Mouse (Mus musculus) frontal cortex, postnatal 25 days (tissue): ENCODE measurements at regions not wholly inside any gene's neighbourhood (a gene's known extent, or its start where the extent isn't known, plus 50 kb on each side); places are given as distances from the start of the nearest gene placed in this dataset.

Experiments
- DNase-seq, 2 experiments: peaks; one replicate each; pipeline ENCODE4 v3.0.0; 2022; ENCODE audit warnings: low spot score in 2 of 2

DNA sequence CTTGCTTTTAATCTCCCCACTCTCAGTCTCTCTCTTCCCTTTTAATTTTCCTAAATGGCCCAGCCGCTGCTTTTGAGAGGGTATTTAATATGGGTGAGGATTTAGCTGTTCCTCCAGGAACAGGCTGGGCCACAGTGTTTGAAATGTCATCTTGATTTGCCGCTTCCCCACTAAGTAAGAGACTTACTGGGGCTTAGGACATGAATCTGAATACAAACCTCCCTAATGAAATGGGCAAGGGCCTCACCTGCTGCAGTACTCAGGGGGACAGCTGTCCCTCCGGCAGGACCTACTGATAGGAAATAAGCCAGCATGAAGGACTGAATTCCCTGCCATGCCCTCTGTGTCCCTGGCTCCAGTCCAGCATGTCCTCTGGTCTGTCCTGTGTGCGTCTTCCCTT is 50.6 kb upstream of the Prr23a1 start:
- no peak for DNase-seq

DNA sequence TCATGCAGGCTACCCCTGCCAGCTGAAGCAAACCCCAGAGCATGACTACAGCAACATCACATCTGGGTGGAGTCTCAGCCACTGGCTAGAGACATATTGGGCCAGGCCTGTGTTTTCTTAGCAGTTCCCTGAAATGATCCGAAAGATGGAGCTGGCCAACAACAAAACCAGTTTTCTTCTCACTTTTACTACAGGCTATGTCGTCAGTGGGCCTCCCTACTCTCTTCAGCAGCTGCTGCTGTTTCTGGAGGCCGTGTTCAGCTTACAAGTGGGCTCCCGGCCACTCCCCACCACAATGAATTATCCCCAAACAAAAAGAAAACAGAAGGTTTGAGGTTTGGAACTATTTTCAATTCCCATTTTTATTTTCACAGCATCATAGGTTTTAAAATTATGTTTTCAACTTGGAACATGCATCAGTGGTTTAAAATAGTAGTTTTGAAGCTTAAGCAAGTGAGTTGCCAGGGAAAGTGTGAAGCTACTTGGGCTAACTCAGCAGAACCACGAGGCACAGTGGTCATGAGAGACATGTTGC is 68.6 kb upstream of the Prr23a1 start:
- no peak for DNase-seq

DNA sequence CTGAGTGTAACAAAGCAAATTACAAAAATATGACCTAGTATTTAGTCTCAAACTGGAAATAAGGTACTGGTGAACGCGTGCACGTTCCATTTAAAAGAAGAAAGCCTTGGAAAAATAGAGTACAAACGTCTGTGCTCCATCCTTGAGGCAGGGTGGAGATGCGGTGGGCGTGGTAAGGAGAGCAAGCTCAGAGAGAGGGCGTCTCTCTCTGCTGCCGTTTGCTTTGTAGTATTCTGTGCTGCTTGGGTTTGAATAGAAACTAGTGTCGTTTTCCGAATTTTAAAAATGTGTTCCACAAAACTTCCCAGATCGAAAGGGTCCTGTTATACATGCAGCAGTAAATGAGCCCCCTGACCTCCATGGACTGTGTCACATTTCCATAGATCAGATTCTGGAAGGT is 69.1 kb upstream of the Prr23a1 start:
- no peak for DNase-seq

DNA sequence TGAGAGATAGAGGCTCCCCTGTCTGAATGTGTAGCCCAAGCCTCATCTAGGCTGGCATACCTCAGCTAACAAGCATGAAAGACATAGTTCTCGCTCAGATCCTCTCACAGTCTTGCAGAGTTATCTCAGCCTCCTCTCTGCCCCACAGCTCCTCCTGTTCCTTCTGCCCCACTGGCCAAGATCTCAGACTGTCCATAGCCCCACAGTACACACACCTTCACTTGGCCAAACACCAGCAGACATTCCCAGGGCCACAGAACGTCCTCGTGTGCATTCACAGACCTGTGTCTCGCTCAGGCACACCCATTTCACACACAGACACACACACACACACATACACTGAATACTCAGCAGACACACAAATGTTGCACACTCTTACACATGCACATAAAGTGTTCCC is 87.5 kb upstream of the Prr23a1 start:
- no peak for DNase-seq

DNA sequence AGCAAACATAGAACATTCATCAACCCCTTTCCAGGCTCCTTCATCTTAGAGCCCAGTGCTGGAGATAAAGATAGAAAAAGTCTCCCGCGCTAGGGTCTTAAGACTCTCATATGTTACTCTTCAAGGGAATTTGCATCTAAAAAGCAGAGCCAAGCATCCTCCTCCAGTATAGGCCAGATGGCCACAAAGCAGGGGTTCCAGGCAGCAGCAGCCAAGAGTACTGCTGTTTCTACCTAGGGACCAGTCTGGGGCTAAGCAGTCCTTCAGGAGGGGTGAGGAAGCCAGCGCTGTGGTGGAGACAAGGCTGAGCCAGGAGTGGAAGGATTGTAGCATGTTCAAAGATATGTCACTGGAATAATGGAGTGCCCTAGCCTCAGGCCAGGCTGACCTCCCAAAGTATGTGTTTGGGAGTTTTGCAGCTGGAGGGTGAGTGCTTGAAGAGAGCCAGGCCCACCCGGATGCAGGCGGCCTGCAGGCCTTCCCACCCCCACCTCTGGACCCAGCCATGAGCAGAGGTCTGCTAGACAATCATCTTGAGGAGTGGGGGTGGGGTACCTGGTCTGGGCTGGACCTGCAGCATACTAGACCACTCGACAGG is 88.8 kb upstream of the Prr23a1 start:
- DNase-seq: no peak

DNA sequence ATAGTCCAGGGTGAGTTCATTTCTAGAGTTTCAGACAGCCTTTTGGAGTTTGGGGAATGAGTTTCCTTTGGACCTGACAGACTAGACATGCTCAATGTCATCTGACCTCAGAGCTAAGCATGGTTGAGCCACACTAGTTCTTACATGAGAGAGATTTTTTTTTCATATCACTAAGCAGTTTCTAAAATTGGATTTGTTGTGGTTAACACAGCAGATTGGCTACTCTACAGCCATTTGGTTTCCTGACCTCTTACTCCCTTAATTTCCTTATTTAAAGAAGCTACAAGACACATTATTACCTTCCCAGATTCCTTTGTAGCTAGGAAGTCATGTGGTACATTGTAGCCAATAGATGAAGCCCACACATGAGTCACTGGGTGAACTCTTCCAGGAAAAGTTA is 98.5 kb upstream of the Prr23a1 start:
- DNase-seq: no peak

DNA sequence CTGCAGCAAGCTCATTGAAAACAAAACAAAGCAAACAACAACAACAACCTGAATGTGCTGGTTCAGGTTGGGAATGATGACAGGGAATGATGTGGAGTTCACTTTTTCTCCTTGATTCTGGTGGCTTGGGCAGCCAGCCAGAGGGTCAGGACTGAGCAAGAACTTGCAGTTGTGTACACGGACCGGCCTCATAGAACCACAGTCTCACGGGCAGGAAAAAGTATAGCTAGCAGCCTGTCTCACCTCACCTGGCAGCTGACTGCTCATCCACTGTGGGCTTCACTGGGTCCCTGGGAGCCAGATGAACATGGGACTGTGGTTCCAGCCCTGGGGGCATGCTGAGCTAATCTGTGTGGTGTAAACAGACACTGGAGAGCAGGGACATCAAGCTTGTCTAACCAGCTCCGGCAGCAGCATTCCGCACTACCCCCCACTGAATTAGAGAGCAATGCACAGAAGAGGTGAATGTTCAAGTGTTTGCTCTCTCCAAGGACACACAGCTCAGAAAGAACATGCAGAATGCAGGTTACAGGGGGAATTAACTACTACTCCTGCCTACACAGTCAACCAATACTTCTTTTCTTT is 114.9 kb upstream of the Prr23a1 start:
- no peak for DNase-seq

DNA sequence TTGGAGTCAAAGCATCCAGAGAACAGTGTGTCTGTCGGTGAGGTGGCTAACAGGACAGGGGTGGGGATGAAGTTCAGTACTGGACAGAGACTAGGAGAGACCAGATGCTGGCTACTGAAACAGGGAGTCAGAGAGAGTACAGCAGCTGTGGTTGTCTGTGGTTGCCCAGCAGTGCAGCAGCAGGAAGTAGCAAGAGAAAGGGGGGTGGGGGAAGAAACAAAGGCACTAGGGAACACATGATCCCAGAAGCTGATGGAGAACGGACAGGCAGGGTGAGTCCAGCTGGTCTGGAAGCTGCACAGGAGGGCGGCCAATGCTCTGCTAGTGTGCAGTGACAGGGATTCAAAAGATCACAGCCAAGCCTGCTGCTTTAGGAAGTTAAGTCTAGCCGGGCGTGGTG is 115.7 kb upstream of the Prr23a1 start:
- no peak for DNase-seq

DNA sequence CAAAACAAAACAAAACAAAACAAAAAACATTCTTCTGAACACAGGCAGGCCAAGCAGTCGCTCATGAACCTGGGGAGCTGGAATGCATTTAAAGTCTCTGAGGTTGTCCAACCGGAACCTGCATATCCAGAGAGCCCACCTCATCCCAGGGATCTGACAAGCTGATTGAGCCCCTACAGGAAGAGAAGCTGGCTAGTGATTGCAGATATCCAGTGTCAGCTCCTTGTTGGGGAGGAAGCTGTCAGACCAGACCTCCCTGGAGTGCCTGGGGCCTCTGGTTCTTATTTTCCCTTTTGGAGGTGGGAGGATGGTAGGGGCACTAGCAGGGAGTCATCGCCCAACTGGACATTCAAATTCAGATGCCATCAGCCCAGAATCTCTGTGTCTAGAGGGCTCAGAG is 119.4 kb upstream of the Prr23a1 start:
- DNase-seq: no peak

DNA sequence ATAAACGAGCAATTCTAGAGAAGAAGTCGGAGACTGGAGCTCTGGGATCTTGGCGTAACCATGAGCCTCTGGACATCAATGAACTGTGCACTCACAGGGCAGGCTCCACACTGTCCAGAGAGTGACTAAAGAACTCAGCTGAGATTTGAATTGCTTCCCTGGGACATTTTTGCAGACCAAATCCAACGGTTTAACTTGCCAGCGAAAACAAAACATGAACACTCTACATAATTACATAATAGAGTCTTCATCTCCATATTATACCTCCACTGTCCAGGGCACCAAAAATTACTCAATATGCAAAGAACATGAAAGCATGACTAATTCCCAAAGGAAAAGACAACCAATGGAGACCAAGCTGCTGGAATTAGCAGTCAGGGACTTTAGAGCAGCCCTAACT is 119.9 kb upstream of the Mrps22 start:
- DNase-seq: no peak

DNA sequence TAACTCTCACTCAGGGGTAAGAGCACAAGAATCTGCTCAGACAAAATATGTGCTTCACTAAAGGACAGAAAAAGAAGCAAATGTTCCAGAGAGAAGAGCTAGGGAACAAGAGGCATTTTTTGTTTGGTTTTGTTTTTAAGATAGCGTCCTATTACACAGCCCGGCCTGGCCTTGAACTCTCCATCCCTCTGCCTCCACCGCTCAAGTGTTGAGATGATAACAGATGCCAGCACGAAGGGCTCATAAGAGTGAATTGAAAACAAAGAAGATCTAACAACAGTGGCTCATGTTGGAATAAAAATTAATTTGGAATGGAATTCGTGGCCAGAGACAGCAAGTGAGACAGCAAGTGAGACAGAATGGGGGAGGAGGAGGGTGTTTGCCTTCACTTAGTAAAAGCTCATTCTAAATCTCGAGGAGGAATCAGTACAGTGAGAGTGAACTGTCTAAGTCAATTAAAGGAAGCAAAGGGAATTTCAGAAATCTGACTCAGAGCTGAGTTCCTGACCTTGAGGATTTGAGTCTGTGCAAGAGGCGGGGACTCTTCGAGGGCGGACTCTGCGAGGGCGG is 116.3 kb upstream of the Mrps22 start:
- no peak for DNase-seq

DNA sequence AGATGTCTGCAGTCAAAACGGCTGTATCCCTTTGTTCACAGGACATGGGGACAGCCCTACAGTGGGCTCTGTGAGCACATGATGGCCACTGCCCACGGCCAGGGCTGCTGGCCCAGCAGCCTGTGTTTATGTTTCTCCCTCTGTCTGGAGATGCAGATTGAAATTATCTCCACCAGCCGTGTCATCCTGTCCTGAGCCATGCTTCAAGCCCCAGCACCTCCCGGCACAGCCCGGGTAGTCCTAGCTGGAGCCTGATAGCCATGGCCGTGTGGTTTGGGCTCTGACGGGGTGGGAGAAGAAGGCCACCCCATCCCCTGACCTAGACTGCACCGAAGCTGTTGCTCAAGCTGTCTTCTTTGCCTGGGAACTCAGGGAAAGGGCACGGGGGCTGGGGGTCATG is 113.2 kb upstream of the Mrps22 start:
- DNase-seq: no peak

DNA sequence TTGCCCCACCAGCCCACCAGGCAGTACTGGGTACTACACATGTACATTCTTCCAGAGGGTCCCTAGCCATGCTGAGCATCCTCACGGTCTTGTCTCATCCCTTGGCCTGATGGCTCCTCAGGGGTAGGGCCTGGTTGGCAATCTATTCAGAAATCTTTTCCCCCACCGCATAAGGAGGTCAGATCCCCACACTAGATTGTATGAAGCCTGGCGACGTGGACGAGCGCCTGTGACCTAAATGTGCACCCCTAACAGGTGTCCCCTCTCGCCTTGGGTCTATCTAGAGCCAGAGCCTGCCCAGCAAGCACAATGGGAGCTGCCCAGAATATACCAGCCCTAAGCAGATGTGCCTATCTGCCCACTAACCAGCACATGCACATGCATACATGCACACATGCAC is 111.4 kb upstream of the Mrps22 start:
- DNase-seq: no peak

DNA sequence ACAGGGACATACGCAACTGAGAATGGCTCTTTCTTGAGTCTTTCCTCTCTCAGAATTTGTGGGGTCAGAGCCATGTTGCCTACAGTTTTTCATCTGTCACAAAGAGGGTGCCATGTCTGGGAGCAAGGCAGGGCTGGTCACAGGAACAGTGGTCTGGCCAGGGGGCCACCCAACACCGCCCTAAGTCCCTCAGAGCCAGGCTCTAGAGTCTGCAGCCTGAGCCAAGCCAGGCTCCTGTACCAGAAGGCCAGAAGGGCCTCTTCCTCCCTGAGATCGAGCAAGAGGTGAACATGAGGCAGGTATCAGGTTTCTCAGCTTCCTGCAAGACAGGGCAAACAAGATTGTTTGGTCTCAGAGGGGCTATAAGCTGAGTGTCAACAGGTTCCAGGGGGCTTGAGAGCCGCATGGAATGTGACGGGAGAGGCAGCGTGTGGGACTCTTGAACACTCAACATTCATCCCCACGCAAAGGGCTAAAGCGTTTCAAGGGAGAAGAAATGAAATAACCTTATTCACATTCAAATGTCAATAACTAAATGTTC is 110.6 kb upstream of the Mrps22 start:
- DNase-seq: no peak

DNA sequence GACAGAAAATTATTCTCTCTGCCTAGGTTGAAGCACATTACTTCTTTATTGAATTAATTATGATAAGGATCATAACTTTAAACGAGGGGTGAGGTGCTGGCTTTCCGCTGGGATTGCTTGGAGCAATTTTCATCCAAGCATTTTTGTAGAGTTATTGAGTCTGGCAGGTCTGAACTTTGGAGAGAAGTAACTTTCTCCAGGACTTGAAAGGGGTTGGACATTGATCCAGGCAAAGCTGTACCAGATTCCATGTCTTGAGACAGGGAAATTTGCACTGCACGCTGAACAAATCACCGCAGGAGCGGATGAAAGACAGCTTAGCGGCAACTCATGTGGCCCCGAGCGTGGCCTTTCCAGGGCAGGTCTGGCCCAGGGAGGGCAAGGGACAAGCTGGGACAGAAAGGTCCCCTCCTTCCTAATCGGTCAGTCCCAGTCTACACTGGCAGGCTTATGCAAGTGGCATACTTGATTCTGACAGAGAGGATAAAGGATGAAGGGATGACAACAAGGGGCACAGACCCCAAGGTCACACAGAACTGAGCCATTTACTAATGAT is 108.8 kb upstream of the Mrps22 start:
- no peak for DNase-seq

DNA sequence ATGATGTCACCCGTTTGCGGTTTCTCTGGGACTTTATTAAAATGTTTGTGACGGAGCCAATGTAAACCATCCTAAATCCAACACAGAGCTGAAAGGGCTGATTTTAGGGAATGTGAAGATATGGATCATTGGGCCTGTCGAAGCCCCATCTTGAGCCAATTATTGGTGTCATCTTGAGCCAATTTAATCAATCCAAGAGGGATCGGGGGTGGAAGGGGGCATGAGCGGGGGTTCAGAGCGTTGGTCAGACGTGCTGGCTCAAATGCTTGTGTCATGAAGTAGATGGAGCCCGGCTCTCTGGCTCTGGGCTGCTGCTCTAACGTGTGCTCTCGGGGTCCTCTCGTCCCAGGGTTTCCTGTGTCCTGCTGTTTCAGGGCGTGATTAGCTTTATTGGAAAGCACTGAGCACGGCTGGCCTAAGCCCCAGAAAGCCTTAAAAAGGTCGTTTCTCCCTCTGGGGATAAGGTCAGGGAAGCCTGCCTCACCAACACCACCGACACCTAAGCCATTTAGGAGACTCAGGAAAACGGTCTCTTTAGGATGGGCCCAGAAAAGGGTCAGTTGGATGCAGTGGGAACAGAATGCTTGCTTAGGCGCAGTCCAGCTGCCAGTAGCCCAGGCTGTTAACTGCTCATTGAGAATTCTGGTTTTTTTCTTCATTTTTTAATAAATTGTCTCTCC is 106.7 kb upstream of the Mrps22 start:
- no peak for DNase-seq

DNA sequence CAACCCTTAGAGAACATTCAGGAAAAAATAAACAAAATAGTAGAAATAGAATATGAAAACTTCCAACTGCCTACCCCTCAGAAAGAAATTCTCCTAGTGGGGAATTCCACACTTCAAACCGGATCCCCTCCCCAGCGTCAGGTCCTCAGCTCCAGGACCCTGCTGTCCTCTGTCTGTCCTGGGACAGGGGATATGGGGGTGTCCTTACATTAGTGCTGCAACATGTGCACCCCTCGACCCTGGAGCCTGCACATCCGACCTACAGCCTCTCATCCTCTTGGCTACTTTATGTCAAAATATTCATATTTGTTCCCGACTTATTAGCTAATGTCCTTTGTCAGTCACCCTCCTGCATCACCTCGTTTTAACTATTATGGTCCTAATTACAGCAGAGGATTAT is 106.0 kb upstream of the Mrps22 start:
- DNase-seq: no peak

DNA sequence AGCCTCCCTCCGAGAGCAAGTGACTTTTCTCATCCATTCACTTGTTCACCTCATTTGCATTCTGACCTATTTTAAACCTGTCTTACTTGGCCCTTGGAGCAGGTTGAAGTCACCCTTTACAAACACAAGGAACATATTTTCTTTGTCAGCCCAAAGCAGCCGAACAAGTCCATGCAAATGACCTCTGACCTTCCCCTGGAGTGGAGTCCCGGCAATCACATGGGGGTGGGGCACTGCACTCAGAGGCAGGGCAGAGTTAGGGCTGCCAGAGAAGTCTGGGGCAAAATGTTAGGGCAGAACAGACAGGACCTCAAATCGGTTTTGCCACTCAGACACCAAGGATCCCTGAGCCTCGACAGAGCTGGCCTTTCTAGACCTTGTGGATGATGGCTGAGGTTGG is 102.7 kb upstream of the Mrps22 start:
- no peak for DNase-seq

DNA sequence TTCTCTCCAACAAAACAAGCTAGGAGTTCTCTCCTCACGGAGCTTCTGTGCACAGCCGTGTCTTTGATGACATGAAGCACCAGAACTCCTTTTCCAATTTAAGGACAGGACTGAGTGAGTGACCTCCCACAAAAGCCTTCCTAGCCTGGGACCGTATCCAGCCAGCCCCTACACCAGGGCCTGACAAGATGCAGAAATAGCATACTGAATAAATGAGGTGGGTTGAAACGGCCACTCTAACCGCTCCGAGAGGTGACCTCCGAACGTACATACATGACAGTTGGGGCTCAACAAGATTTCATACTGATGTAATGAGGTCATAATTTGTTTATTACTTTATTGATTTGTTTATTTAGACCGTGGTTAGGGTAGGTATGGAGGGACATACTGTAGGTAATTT is 101.9 kb upstream of the Mrps22 start:
- DNase-seq: no peak

DNA sequence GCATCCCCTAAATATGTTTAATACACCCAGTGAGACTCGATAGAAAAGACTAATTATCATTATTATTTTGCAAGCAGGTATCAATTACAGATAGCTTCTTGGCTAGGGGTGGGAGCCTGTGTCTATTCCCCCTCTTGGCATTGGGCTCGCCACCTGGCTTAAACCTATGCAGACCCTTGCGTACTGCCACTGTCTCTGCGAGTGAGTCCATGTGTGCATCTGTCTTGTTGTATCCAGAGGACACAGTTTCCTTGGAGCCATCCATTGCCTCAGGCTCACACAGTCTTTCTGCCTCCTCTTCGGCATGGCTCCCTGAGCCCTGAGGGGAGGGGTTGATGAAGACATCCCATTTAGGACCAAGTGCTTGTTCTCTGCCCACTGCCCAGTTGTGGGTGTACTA is 99.1 kb upstream of the Mrps22 start:
- DNase-seq: no peak

DNA sequence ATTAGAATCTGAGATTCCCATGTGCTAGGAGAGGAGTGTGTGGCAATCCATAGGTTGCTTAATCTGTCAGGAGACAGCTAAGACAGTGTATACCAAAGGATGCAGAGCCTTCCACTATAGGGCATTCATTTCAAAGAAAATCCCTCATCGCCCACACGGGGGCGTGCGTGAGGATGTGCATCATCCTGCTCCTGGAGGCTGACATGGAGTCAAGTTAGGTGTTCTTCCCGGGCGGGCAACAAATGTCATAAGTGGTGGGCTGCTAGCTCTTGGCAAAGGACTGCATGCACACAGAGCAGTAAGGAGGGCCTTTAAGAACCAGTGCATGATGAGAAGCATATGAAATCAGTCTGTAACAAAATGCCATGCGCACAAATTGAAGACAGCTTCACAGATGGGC is 95.7 kb upstream of the Mrps22 start:
- DNase-seq: no peak

DNA sequence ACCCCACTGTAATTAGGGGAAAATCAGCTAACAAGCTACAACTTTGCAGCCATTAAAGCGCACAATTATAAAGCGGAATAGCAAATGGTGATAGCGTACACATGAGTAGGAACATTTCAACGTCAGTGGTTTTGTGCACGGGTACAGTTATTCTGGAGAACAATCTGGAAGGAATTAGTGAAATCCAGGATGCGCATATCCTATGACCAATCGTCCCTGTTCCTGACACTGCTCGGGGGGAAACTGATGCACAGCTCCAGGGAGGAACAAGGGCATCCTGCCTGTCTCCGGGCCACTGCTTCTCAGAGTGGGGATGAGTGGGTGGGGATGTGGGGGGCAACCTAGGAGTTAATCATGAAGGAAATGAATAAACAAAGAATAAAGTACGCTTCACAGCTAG is 93.6 kb upstream of the Mrps22 start:
- DNase-seq: no peak
